Mouse (Mus musculus) gastrocnemius, postnatal 25 days (tissue): ENCODE data around the gene Slc35a1. TPM values are rescaled to one million over a fixed set of nuclear protein-coding genes. Genes with fewer than 3 reads are reported as not detected.
"Not testable (repeated sequence)": the region's sequence is repeated elsewhere in the genome, so short reads cannot be mapped to it uniquely, and the experiment has no call there.

Experiments
- DNase-seq: peaks from one replicate; pipeline ENCODE4 v3.0.0; 2022
- long read RNA-seq, 2 experiments: library from polyadenylated mRNA; stranded (forward); transcript quantifications; one replicate each; pipeline ENCODE4 v2.0.0; 2021
- total RNA-seq, 2 experiments: library from RNA; stranded (reverse); gene quantifications; 1 replicate in 1 of 2; 2 replicates in 1 of 2; pipeline ENCODE4 v1.2.3; 2021

Slc35a1 gene
- 10 to 100 TPM; 10.5 to 11.4 TPM for total RNA-seq
- long read RNA-seq, experiment 1, transcript Slc35a1-201 (8 exons, 2,039 nt), result major isoform, 17 of 25 reads
- long read RNA-seq, experiment 1, partial matches to known transcripts, result 0 of 25 reads
- long read RNA-seq, experiment 1, other reads (novel, unspliced or antisense), result 8 of 25 reads
- long read RNA-seq, experiment 2, transcript Slc35a1-201 (8 exons, 2,039 nt), result major isoform, 18 of 22 reads
- long read RNA-seq, experiment 2, partial matches to known transcripts, result 0 of 22 reads
- long read RNA-seq, experiment 2, other reads (novel, unspliced or antisense), result 4 of 22 reads

DNA sequence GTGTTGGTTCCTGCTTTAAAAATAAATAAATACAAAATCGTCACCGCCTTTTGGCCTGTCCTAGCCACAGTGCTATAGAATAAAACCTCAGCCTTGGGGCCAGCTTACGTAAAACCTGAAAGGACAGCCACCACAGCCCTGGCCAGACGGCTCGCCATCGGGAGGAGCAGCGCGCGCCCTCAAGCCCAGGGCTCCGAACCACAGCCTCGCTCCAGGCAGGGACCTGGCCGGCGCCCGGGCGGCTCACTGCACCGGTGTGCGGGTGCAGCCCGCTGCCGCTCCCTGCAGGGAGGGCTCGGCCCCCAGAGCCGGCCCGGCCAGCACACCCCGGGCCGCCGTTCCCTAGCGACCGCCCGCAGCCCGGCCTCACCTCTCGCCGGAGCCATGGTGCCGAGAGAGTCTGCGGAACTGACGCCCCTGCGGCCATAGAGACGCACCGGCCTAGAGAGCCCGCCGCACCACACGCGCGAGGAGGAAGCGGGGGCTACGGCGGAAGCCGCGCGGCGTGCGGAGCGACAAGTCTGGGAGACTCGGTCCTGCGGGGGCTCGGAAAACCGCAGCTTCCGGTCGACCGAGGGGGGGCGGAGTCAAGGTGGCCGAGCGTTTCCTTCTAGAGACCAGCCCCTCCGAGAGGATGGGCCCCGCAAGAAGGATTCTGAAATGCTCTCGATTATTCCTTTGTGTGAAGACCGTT lies at the start of gene Slc35a1:
Gene Slc35a1, minus strand, starts transcription at position 565 of the 694 bp plus-strand sequence.
- DNase-seq, result peak; percentile 94

GRCm38 (mm10) chr4:34734461-34734860 lies 47.2 kb upstream of the Slc35a1 start:
- DNase-seq, result no peak

GRCm38 (mm10) chr4:34733415-34733814 lies 46.2 kb upstream of the Slc35a1 start:
- DNase-seq, result not testable (repeated sequence)

DNA sequence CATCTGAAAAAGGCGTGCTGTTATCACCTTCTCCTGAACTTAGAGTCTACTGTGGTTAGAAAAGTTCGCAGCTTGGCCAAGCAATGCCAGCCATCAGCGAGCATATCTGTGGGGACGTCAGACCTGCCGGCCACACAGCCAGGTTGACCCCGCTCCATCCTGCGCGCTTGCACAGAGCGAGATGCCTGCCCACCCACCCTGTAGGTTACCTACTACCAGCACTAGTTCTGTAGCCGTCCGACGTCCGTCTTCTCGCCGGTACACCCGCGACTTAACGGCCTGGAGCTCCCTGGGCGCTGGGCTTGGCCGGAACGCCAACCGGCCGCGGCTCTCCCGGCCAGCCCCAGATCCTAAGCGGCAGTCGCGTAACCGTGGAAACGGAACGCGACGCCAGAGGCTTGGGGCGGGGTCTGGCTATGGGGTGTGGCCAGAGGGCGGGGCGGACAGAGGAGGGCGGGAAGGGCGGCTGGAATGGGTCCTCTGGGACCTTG lies 42.7 kb upstream of the Slc35a1 start, which contains the start of gene Cfap206:
Gene Cfap206, minus strand, starts transcription at position 356 of the 491 bp plus-strand sequence.
- DNase-seq, result peak; percentile 35

- not testable (repeated sequence) for DNase-seq
Observed at GRCm38 (mm10) chr4:34725710-34726109, 38.5 kb upstream of the Slc35a1 start.

DNA sequence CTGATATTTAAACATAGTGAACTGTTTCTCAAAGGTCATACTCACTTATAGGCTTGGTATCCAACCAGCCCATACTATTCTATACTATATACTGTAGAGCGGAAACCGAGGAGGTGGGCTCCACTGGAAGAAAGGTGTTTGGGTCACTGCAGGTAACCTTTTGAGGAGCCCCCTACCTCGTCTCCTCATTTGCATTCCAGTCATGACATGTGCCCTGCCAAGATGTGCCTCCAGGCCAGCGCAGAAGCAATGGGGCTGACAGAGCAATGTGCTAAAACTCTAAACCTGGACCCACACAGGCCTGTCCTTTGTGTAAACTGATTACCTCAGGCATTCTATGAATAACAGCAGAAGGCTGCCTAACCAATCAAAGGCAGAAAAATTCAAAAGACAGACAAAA lies 37.1 kb upstream of the Slc35a1 start:
- no peak for DNase-seq

- DNase-seq, result no peak
Observed at GRCm38 (mm10) chr4:34723186-34723585, 35.9 kb upstream of the Slc35a1 start.

- DNase-seq, result no peak
Observed at GRCm38 (mm10) chr4:34720127-34720895, 33.1 kb upstream of the Slc35a1 start.

- DNase-seq, result no peak
Observed at GRCm38 (mm10) chr4:34719421-34719820, 32.2 kb upstream of the Slc35a1 start.

GRCm38 (mm10) chr4:34715062-34715461 lies 27.8 kb upstream of the Slc35a1 start:
- DNase-seq, result no peak

- no peak for DNase-seq
Observed at GRCm38 (mm10) chr4:34708127-34708526, 20.9 kb upstream of the Slc35a1 start.

DNA sequence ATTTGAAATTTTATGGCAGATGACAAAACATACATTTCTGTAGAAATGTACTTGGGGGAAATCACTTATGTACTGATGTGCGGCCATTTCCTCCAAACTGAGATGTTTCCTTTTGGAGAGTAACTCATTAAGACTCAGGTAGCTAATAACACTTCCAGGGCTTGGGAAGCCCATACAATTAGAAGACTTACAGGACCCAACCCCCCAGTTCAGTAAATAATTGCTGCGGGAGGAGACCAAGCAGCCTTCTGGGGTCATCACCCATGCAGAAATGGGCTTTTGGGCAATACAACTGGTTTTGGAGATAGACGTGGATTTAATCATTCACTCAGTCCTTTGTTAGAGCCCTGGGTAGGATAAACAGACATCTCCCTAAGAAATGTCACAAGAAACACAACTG lies 20.0 kb upstream of the Slc35a1 start:
- DNase-seq, result no peak

- no peak for DNase-seq
Observed at GRCm38 (mm10) chr4:34703029-34703428, 15.8 kb upstream of the Slc35a1 start.

DNA sequence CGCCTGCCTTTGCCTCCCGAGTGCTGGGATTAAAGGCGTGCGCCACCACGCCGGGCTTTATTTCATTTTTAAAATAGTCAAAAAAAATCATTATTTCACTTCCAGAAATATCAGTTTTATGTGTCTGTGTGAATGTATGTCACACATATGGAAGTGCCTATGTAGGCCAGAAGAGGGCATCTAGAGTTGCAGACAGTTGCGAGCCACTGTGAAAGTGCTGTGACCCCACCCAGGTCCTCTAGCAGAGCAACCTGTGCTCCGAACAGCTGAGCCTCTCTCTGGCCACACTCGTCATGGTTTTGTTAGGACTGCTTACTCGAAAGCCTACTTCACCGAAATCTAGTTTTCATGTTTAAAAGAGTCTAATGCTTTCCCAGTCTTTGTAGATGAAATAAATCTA lies 15.0 kb upstream of the Slc35a1 start:
- no peak for DNase-seq

GRCm38 (mm10) chr4:34701528-34701927 lies 14.3 kb upstream of the Slc35a1 start:
- peak; percentile 9 for DNase-seq

- no peak for DNase-seq
Observed at GRCm38 (mm10) chr4:34688021-34688420, 783 bp upstream of the Slc35a1 start.

- no peak for DNase-seq
Observed at GRCm38 (mm10) chr4:34680530-34680929, 6.7 kb downstream of the Slc35a1 start.

GRCm38 (mm10) chr4:34673721-34674120 lies 13.5 kb downstream of the Slc35a1 start:
- no peak for DNase-seq

GRCm38 (mm10) chr4:34667923-34668322 lies 19.3 kb downstream of the Slc35a1 start:
- no peak for DNase-seq

- DNase-seq, result no peak
Observed at GRCm38 (mm10) chr4:34661927-34662326, 25.3 kb downstream of the Slc35a1 start.

GRCm38 (mm10) chr4:34661514-34661913 lies 25.7 kb downstream of the Slc35a1 start:
- no peak for DNase-seq

- DNase-seq, result no peak
Observed at GRCm38 (mm10) chr4:34659012-34659411, 28.2 kb downstream of the Slc35a1 start.

DNA sequence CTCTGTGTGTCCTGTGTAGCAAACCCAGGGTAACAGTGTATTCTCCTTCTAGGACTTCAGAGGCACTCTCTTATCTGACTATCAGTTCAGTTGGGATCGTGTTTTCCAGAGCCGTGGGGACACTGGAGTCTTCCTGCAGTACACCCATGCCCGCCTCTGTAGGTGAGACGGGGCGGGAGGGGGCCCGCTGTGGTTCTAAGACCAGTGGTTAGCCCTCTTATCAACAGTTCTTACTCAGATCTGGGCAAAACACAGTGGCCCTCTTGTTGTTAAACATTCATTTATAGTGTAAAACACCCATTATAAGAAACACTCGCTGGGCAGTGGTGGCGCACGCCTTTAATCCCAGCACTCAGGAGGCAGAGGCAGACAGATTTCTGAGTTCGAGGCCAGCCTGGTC lies 31.1 kb downstream of the Slc35a1 start:
- no peak for DNase-seq
